Mouse (Mus musculus) thymus, adult 2 months (tissue): ENCODE measurements around the gene Sept3.

Experiments used
- CTCF ChIP-seq: fragments of 200-500 bp; IDR thresholded peaks from 2 replicates; pipeline ENCODE4 v1.5.1; 2012; ENCODE audit warnings: mild to moderate bottlenecking, control low read depth, low read length, moderate library complexity, borderline replicate concordance; ENCODE audit not compliant: control insufficient read depth, poor library complexity, insufficient read depth; ENCODE audit errors: extremely low read depth
- POLR2A ChIP-seq: fragments of 200-500 bp; IDR thresholded peaks from 2 replicates; pipeline ENCODE4 v1.6.1; 2012; ENCODE audit warnings: mild to moderate bottlenecking, low read length, control low read depth, moderate library complexity; ENCODE audit not compliant: control insufficient read depth, poor library complexity, insufficient read depth; ENCODE audit errors: extremely low read depth

GRCm38 (mm10) chr15:82286157-82286556 is 11.5 kb downstream of the Sept3 start:
- no peak for TF ChIP-seq CTCF
- no peak for TF ChIP-seq POLR2A
